Mouse (Mus musculus): ENCODE measurements around the gene Rbfox1. TPM values are rescaled to one million over a fixed set of nuclear protein-coding genes. Genes with fewer than 3 reads are reported as not detected.

Rbfox1 gene
- polyA plus RNA-seq, 1 experiment from 2014 or later = 0.57 TPM

GRCm38 (mm10) chr16:7089475-7089874 is 1204.3 kb downstream of the Rbfox1 start:
- Histone ChIP-seq H3K27me3 (ENCODE audit: insufficient read depth, low read length) (no peaks in the 10 kb centered on the region), H3K4me2 (no peak overlapping the region), H3K27ac (ENCODE audit: low read depth) (peak overlapping the region; percentile 31; the same call in 1 of the 2 replicates), H3K9me3 (ENCODE audit: low read depth, low read length) (no peaks in the 10 kb centered on the region), H3K4me1 (ENCODE audit: insufficient read depth) (no peaks in the 10 kb centered on the region; the same call in 1 of the 2 replicates), H3K9ac (no peak overlapping the region), H3K36me3 (ENCODE audit: insufficient read depth) (no peaks in the 10 kb centered on the region), H3K4me3 (ENCODE audit: low read depth, low read length) (no peak overlapping the region)
- DNase-seq = peak; percentile 58
- ATAC-seq (ENCODE audit: insufficient read depth) = no peak
- 58% methylated on average over 1 of the region's 1 CpGs for WGBS
- TF ChIP-seq CTCF (IDR thresholded peaks at IDR 0.05; ENCODE audit: low read depth) = no peak

DNA sequence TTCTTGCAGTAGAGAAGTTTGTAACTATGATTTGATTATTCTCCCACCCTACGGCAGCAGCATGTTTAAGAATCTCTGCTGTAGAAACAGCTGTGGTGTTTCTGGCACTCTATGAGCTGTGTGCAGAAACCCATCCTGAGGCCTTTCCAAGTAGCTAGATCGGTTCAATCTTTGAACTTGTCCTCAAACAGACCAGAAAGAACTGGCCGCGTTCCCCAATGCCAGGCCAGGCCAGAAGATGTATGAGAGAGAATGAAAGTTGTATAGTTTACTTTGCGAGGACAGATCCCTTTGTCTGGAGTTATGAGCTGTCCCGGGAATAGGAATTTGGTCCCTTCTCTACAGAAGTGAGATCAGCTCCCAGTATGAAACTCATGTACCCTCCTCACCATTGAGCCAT is 1205.0 kb downstream of the Rbfox1 start:
- TF ChIP-seq CTCF (IDR thresholded peaks at IDR 0.05; ENCODE audit: low read depth) = no peak
- Histone ChIP-seq H3K27me3 (ENCODE audit: insufficient read depth, low read length) (no peaks in the 10 kb centered on the region), H3K9ac (no peak overlapping the region), H3K4me3 (ENCODE audit: low read depth, low read length) (no peak overlapping the region), H3K36me3 (ENCODE audit: insufficient read depth) (no peaks in the 10 kb centered on the region), H3K4me2 (no peak overlapping the region), H3K4me1 (ENCODE audit: insufficient read depth) (no peaks in the 10 kb centered on the region; the same call in 1 of the 2 replicates), H3K27ac (ENCODE audit: low read depth) (peak overlapping the region; percentile 30; the same call in 1 of the 2 replicates), H3K9me3 (ENCODE audit: low read depth, low read length) (no peaks in the 10 kb centered on the region)
- ATAC-seq (ENCODE audit: insufficient read depth) (peak; percentile 70; the same call in 1 of the 2 replicates), DNase-seq (peak; percentile 74)
- WGBS = 47% methylated on average over 6 of the region's 6 CpGs

DNA sequence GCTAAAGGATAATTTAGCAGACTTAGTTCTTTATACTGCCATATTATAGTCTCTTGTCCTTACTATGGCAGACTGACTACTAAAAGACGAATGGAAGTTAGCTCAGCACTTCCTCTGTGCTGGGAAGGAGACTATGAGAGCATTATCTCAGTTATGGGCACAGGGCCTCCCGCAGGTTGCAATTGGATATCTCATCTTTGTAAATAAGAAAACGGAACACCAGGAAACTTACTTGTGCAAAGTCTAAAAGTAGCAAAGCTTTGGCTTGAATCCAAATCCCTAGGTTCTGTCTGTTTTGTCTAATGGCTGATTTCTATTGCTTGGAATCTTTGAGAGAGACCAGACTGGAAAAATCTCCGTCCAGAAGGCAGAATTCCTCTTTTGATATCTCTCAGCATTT is 1207.7 kb downstream of the Rbfox1 start:
- no peak for TF ChIP-seq CTCF (IDR thresholded peaks at IDR 0.05; ENCODE audit: low read depth)
- Histone ChIP-seq H3K4me1 (ENCODE audit: insufficient read depth) (no peaks in the 10 kb centered on the region; the same call in 1 of the 2 replicates), H3K4me2 (no peak overlapping the region), H3K4me3 (ENCODE audit: low read depth, low read length) (no peak overlapping the region), H3K9ac (no peak overlapping the region), H3K36me3 (ENCODE audit: insufficient read depth) (no peaks in the 10 kb centered on the region), H3K27ac (ENCODE audit: low read depth) (no peak overlapping the region), H3K9me3 (ENCODE audit: low read depth, low read length) (no peaks in the 10 kb centered on the region), H3K27me3 (ENCODE audit: insufficient read depth, low read length) (no peaks in the 10 kb centered on the region)
- DNase-seq = peak; percentile 58
- no peak for ATAC-seq (ENCODE audit: insufficient read depth)
- 41% methylated on average over 4 of the region's 4 CpGs for WGBS

DNA sequence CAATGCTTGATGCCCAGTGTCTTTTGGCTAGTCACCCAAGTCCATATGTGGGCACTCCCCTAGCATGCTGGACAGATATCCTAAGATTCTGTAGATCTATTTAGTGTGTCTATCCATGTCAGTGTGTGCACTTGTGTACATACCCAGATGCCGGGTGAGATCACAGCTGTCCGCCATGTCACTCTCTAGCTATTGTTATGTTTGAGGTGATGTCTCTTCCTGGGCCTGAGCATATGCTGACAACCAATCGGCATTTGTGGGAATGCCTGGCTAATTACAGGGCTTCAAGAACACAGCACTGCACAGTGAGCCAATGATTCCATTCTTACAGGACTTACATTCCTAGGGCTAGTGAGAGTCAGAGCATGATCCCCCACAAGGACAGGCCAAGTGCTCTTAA is 1208.5 kb downstream of the Rbfox1 start:
- Histone ChIP-seq H3K4me2 (no peak overlapping the region), H3K36me3 (ENCODE audit: insufficient read depth) (no peaks in the 10 kb centered on the region), H3K9me3 (ENCODE audit: low read depth, low read length) (no peaks in the 10 kb centered on the region), H3K4me3 (ENCODE audit: low read depth, low read length) (no peak overlapping the region), H3K27me3 (ENCODE audit: insufficient read depth, low read length) (no peaks in the 10 kb centered on the region), H3K4me1 (ENCODE audit: insufficient read depth) (no peaks in the 10 kb centered on the region), H3K9ac (no peak overlapping the region), H3K27ac (ENCODE audit: low read depth) (no peak overlapping the region)
- TF ChIP-seq CTCF (IDR thresholded peaks at IDR 0.05; ENCODE audit: low read depth) = no peak
- no peak for ATAC-seq (ENCODE audit: insufficient read depth)
- DNase-seq = no peak
- WGBS = 95% methylated on average over 3 of the region's 3 CpGs

DNA sequence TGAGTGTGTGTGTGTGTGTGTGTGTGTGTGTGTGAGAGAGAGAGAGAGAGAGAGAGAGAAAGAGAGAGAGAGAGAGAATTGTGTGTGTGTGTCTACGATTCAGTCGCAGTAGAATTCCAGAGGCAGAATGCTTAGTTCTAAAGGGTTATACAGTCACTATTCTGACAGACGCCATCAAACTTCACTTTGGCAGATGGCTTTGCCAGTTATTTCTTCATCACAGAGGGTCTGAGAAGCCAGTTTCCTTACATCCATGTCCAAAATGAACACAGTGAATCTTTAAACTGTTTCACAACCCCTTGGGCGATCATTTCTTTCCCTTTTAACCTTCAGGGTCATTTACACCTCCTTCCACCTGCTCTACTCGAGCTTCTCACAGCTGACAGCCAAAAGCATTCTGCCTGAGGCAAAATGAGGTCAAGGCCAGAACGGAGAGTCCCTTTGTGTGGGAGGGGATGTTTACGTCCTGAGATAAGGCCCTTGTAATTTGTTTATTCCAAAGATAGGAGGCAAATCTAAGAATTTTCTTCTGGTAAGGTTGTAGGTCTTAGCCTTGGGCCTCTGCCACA is 1209.1 kb downstream of the Rbfox1 start:
- H3K9me3 ChIP-seq (ENCODE audit: low read depth, low read length) = no peaks in the 10 kb centered on the region
- H3K4me1 ChIP-seq (ENCODE audit: insufficient read depth) = no peaks in the 10 kb centered on the region
- H3K36me3 ChIP-seq (ENCODE audit: insufficient read depth) = no peaks in the 10 kb centered on the region
- H3K27me3 ChIP-seq (ENCODE audit: insufficient read depth, low read length) = no peaks in the 10 kb centered on the region
- no peak for TF ChIP-seq CTCF (IDR thresholded peaks at IDR 0.05; ENCODE audit: low read depth)
- DNase-seq (no peak), ATAC-seq (ENCODE audit: insufficient read depth) (no peak)
- H3K27ac ChIP-seq (ENCODE audit: low read depth) = no peak overlapping the region
- WGBS = 46% methylated on average over 7 of the region's 7 CpGs
- H3K4me2 ChIP-seq = no peak overlapping the region
- H3K9ac ChIP-seq = no peak overlapping the region
- H3K4me3 ChIP-seq (ENCODE audit: low read depth, low read length) = no peak overlapping the region

DNA sequence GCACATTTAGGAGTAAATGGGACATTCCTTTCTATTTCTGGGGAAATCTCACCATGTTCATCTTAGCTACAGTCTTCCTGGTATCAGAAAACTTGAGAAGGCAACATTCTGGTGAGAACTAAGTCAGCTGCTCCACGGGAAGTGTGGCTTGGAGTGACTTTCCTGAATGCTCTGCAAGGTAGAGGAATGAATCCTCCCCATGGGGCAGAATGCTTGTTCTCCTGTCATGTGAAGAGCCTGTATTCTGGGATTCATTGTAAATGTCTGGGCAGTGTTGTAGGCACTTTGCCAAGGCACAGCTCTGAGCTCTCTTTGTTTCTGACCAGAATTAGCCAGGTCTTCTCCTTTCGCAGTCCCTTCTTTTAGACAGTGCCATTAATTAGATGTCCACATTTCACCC is 1211.9 kb downstream of the Rbfox1 start:
- no peak for DNase-seq
- H3K27me3 ChIP-seq (ENCODE audit: insufficient read depth, low read length) = no peaks in the 10 kb centered on the region
- H3K4me3 ChIP-seq (ENCODE audit: low read depth, low read length) = no peak overlapping the region
- no peak overlapping the region for H3K9ac ChIP-seq
- TF ChIP-seq CTCF (IDR thresholded peaks at IDR 0.05; ENCODE audit: low read depth) = no peak
- H3K4me2 ChIP-seq = no peak overlapping the region
- no peaks in the 10 kb centered on the region for H3K9me3 ChIP-seq (ENCODE audit: low read depth, low read length)
- WGBS = 64% methylated on average over 2 of the region's 2 CpGs
- no peaks in the 10 kb centered on the region for H3K4me1 ChIP-seq (ENCODE audit: insufficient read depth)
- no peak overlapping the region for H3K27ac ChIP-seq (ENCODE audit: low read depth)
- no peaks in the 10 kb centered on the region for H3K36me3 ChIP-seq (ENCODE audit: insufficient read depth)
- no peak for ATAC-seq (ENCODE audit: insufficient read depth)

DNA sequence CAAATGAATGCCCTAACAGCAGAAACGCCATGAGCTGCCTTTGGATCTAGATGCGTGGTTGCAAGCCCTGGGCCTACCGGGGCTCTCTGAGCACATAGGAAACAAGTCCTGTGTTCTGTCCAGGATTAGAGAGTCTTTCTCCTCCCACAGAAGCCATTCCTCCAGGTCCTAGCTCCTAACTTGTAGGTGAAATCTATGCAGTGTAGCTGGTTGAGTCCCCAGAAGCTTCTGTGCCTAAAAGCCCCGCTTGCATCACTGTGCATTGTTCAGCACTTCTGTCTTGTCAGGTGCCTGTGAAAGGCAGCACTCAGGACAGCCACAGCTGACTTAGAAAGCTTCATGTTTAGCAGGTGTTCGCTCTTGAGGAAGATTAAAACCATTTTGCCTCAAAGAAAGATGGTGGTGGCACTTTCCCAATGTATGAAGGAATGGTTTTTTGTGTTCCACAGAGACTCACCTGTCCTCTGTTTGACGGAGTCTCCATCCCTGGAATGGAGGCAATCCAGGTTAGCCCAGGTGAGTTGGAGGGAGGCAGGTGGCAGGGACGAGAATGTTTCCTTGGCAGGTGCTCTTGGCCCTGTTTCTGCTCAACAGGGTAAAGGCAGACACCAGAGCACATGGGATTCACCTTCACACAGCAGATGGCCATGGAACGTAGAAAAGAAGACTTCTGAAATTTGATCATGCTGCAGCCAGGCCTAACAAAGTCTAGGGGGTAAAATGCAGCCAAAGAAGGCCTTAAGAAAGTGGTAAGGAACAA is 1213.0 kb downstream of the Rbfox1 start:
- ATAC-seq (ENCODE audit: insufficient read depth) (no peak), DNase-seq (no peak)
- Histone ChIP-seq H3K27me3 (ENCODE audit: insufficient read depth, low read length) (no peaks in the 10 kb centered on the region), H3K9ac (no peak overlapping the region), H3K27ac (ENCODE audit: low read depth) (no peak overlapping the region), H3K4me2 (no peak overlapping the region), H3K4me1 (ENCODE audit: insufficient read depth) (no peaks in the 10 kb centered on the region), H3K36me3 (ENCODE audit: insufficient read depth) (no peaks in the 10 kb centered on the region), H3K4me3 (ENCODE audit: low read depth, low read length) (no peak overlapping the region), H3K9me3 (ENCODE audit: low read depth, low read length) (no peaks in the 10 kb centered on the region)
- no peak for TF ChIP-seq CTCF (IDR thresholded peaks at IDR 0.05; ENCODE audit: low read depth)
- 91% methylated on average over 8 of the region's 8 CpGs for WGBS

Measured in lung, embryonic 14.5 days (tissue).